Mouse (Mus musculus) induced T-regulatory cell, adult 2 months (primary cell): ENCODE data around the gene Aicda.

Source experiments
- DNase-seq: peaks from one replicate; pipeline ENCODE4 v3.0.0-alpha.2; 2012; ENCODE audit warnings: low read depth

Aicda gene

GRCm38 (mm10) chr6:122601031-122601430 lies 47.4 kb downstream of the Aicda start:
- no peak for DNase-seq

- DNase-seq = no peak
These were observed 48.0 kb downstream of the Aicda start for GRCm38 (mm10) chr6:122601615-122602014.

GRCm38 (mm10) chr6:122602242-122602991 lies 48.8 kb downstream of the Aicda start, which contains the start of gene Apobec1:
Gene Apobec1 (minus strand): TSS chr6:122602444.
- peak; percentile 91 for DNase-seq

- peak; percentile 64 for DNase-seq
These were observed 49.4 kb downstream of the Aicda start for GRCm38 (mm10) chr6:122602992-122603322.

GRCm38 (mm10) chr6:122604260-122604659 lies 50.7 kb downstream of the Aicda start:
- no peak for DNase-seq

GRCm38 (mm10) chr6:122605483-122605882 lies 51.9 kb downstream of the Aicda start:
- peak; percentile 63 for DNase-seq

- no peak for DNase-seq
These were observed 53.1 kb downstream of the Aicda start for GRCm38 (mm10) chr6:122606661-122607060.

GRCm38 (mm10) chr6:122607700-122608099 lies 54.1 kb downstream of the Aicda start:
- no peak for DNase-seq

- DNase-seq = no peak
These were observed 55.1 kb downstream of the Aicda start for GRCm38 (mm10) chr6:122608434-122609376.

- DNase-seq = no peak
These were observed 55.8 kb downstream of the Aicda start for GRCm38 (mm10) chr6:122609377-122609728.

- no peak for DNase-seq
These were observed 56.2 kb downstream of the Aicda start, which contains the start of gene Gdf3 for GRCm38 (mm10) chr6:122609771-122610170. Gene Gdf3 (minus strand): TSS chr6:122610087.

GRCm38 (mm10) chr6:122612426-122612825 lies 58.8 kb downstream of the Aicda start:
- DNase-seq = no peak
